Mouse (Mus musculus): ENCODE results near the gene 4930535I16Rik.
"Not testable (repeated sequence)": the region's sequence is repeated elsewhere in the genome, so short reads cannot be mapped to it uniquely, and the experiment has no call there.

Gene 4930535I16Rik

GRCm38 (mm10) chr4:123917548-123918140, at the start of gene 4930535I16Rik:
Gene 4930535I16Rik (minus strand): TSS chr4:123918022.
- no peak for DNase-seq

- no peak for DNase-seq
Observed at GRCm38 (mm10) chr4:123962721-123963120, 44.9 kb upstream of the 4930535I16Rik start.

- no peak for DNase-seq
Observed at GRCm38 (mm10) chr4:123960955-123961354, 43.1 kb upstream of the 4930535I16Rik start.

GRCm38 (mm10) chr4:123957891-123958290, 40.1 kb upstream of the 4930535I16Rik start:
- DNase-seq = no peak

GRCm38 (mm10) chr4:123957492-123957808, 39.6 kb upstream of the 4930535I16Rik start:
- no peak for DNase-seq

GRCm38 (mm10) chr4:123956703-123957491, 39.1 kb upstream of the 4930535I16Rik start:
- DNase-seq = peak; percentile 97

GRCm38 (mm10) chr4:123952059-123952458, 34.2 kb upstream of the 4930535I16Rik start:
- no peak for DNase-seq

- DNase-seq = no peak
Observed at GRCm38 (mm10) chr4:123949649-123950048, 31.8 kb upstream of the 4930535I16Rik start.

GRCm38 (mm10) chr4:123948901-123949300, 31.1 kb upstream of the 4930535I16Rik start:
- DNase-seq = no peak

- DNase-seq = peak in 1 of 2 experiments; percentile 14
Observed at GRCm38 (mm10) chr4:123947149-123947548, 29.3 kb upstream of the 4930535I16Rik start.

GRCm38 (mm10) chr4:123946701-123947100, 28.9 kb upstream of the 4930535I16Rik start:
- no peak for DNase-seq

GRCm38 (mm10) chr4:123940878-123941277, 23.1 kb upstream of the 4930535I16Rik start:
- DNase-seq = not testable (repeated sequence)

GRCm38 (mm10) chr4:123939838-123940237, 22.0 kb upstream of the 4930535I16Rik start:
- peak; percentile 80 to 89 for DNase-seq

- DNase-seq = no peak
Observed at GRCm38 (mm10) chr4:123936059-123936458, 18.2 kb upstream of the 4930535I16Rik start.

- no peak for DNase-seq
Observed at GRCm38 (mm10) chr4:123934306-123934705, 16.5 kb upstream of the 4930535I16Rik start.

- no peak for DNase-seq
Observed at GRCm38 (mm10) chr4:123929994-123930393, 12.2 kb upstream of the 4930535I16Rik start.

- no peak for DNase-seq
Observed at GRCm38 (mm10) chr4:123927961-123928360, 10.1 kb upstream of the 4930535I16Rik start.

GRCm38 (mm10) chr4:123921055-123921565, 3.3 kb upstream of the 4930535I16Rik start:
- no peak for DNase-seq

GRCm38 (mm10) chr4:123918851-123919250, 1.0 kb upstream of the 4930535I16Rik start:
- peak in 1 of 2 experiments; percentile 23 for DNase-seq

- DNase-seq = peak; percentile 100
Observed at GRCm38 (mm10) chr4:123916748-123917547, 874 bp downstream of the 4930535I16Rik start, which contains the start of gene Rragc. Gene Rragc (plus strand): TSS chr4:123917446.

GRCm38 (mm10) chr4:123912431-123912830, 5.4 kb downstream of the 4930535I16Rik start:
- no peak for DNase-seq

GRCm38 (mm10) chr4:123911503-123911902, 6.3 kb downstream of the 4930535I16Rik start:
- no peak for DNase-seq

- no peak for DNase-seq
Observed at GRCm38 (mm10) chr4:123905126-123905668, 12.6 kb downstream of the 4930535I16Rik start.
